Mouse (Mus musculus): ENCODE data around the gene Dbndd2.

Gene Dbndd2

DNA sequence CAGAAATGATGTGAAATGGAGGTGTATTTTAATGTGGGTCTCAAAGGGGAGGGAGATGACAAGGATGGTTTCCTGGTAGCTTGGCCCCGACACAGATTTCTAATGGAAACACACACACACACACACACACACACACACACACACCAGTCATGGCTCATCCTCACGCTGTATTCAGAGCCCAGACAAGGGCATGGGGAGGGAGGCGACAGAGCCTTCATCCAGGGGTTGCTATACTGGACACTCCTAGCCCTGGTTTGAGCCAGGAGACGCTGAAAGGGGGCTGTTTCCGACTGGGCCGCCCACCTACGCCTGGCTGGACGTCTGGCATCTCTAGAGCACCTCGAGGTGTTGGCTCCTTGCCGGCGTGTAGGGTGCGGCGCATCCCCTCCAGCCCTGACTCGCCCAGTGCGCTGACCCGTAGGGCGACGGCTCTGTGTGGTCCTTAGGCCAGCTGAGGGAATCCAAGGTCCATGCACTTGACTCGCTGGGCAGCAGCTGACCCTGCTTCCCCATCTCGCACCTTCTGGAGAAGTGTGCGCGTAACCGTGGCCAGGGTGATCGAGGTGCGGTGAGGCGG, at the start of gene Dbndd2:
Dbndd2 (plus strand) TSS at position 426 of the 577 bp plus-strand sequence.
- DNase-seq (ENCODE audit: low spot score): peak; percentile 41

DNA sequence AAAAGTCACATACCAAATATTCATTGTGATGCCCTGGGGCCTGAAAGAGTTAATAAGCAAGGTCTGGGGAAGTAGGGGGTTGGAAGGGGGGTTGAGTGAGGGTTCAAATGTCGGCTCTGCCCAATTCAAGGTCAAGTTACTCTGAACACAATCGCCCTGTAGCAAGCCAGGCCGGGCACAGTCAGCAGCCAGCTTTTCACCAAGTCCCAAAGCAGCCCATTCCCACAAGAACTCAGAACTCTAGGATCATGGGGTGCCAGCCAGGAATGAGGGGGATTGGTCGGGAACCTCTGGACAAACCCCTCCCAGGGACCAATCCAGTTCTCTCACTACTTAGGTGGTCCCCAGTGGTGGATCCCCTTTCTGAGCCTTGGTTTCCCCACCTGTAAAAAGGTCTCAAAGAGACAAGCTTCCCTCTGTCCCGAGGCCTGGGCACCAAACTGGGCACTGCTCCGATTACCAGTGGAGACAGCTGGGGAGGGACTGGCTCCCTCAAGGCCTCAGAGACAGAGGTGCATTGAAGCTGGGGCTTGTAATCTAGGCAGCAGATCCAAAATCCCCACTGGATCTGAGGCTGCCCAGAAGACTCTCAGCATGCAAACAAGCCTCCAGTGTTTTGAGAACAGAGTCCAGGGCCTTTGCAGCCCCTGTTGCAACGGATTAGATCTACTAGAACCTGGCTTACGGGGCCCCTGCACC, 49.5 kb upstream of the Dbndd2 start:
- no peak for DNase-seq (ENCODE audit: low spot score)

DNA sequence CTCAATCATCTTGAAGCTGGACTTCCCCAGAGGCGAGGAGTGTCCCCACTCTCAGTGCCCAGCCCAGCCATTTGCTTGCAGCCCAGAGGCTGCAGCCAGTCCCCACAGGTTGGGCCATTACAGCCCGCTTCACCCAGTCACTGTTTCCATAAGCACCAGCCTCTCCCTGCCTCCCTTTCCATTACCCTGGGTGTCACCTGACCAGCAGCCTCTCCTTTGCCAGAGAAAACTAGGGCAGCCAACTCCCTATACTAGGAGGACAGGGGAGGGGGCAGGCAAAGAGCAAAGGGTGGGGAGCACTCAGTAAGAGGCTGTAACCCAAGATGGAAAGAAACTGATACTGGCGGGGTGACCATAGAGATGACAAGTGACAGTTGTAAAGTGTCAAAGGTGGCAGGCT, 48.9 kb upstream of the Dbndd2 start:
- DNase-seq (ENCODE audit: low spot score): peak; percentile 64

DNA sequence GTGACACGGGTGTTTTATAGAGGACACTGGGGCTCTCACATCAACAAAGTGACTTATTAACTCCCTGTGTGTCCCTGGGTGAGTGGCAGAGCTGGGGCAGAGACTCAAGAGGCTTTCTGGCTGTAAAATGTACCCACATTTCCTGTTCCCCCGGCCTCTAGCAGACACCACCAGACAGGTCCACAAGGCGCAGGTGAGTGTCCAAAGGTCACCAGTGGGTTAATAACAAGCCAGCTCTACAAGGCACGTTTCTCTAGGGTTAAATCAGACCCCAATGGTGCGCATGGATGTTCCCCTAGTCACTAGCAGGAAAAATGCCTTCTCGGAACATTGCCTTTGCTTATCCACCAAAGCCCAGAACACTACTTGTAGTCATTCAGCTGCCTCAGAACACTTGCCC, 48.2 kb upstream of the Dbndd2 start:
- no peak for DNase-seq (ENCODE audit: low spot score)

DNA sequence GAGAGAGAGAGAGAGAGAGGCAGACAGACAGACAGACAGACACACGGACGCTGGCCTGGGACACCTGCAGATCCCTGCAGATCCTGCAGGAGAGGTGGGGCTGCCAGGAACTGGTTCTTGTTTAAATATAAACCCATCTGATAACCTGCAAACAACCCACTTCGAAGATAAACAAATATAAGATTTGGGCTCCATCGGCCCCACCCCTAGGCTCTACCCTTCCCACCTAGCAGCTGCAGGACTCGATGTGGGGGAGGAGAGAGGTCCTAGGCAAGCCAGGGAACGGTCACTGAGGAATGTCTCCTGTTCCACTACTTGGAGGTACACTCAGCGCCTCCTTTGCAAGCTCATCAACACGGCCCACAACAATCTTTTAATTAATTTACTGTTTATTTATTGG, 47.6 kb upstream of the Dbndd2 start:
- DNase-seq (ENCODE audit: low spot score): no peak

DNA sequence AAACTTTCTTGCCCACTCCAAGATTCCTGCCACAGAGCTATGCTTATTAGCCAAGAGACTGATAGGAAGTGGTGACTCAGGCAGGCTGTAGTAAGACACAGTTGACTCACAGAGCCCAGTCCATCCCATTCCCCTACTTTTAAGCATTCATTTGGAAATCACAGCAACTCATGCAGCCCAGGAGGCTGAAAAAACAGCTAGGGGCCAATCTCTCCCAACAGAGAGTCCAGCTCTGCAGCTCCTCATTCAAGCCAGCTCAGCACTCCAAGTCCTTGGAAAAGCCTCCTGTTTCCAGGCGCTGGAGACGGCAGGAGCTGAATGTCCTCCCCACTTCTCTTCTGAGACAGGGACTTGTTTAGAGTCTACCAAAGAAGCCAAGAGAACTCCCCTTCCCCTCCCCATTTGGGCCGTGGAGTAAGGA, 46.9 kb upstream of the Dbndd2 start:
- DNase-seq (ENCODE audit: low spot score): no peak

DNA sequence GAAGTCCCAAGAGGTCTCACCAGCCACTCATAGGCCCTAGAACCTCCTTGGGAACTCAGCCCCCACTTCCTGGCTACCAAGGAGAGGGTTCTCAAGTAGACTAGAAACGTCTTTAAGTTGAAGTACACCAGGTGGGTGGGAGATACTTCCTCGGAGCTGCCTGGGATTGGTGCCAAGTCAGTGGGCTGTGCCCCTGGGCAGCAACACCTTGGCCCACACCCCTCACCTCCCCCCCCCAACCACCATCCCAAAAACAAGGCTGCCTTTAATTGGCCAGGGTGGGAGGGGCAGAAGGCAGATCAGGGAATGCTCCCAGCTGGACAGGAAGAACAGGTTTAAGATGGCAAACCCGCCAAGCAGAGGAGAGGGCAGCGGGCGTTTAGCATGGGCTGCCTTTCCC, 45.6 kb upstream of the Dbndd2 start:
- DNase-seq (ENCODE audit: low spot score): peak; percentile 82

DNA sequence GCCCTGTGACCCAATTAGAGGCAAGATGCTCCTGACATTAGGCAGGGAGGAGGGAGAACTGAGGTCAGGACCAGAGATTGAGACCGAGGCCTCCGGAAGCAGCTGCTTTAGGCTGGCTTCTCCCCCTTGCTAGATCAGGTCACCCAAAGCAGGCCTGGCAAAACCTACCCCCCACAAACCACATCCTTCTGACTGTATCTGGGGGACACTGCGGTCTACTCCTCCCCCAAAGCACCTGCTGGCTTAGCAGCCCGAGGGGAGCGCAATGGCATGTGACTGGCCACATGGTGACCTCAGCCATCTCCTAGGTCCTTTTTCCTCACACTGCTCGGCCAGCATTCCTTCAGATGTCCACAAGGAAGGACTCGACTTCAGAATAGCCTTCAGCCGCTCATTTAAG, 44.8 kb upstream of the Dbndd2 start:
- no peak for DNase-seq (ENCODE audit: low spot score)

DNA sequence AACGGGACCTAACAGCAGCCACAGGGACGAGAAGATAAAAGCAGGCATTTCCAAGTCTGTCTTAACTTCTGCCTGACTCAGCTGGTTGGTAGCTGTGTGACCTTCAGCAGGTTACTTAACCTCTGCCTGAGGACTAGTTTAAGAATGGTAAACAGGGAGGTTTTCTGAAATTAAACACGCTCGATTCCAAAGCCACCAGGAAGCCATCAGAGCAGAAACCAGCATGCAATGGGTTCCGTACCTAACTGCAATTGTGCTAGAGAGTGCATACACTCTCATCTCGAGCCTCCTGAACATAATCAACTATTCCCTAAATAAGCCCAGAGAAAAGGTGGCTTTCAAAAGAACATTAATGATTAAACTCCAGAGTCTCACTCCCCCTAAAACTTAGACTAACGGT, 44.2 kb upstream of the Dbndd2 start:
- DNase-seq (ENCODE audit: low spot score): no peak

DNA sequence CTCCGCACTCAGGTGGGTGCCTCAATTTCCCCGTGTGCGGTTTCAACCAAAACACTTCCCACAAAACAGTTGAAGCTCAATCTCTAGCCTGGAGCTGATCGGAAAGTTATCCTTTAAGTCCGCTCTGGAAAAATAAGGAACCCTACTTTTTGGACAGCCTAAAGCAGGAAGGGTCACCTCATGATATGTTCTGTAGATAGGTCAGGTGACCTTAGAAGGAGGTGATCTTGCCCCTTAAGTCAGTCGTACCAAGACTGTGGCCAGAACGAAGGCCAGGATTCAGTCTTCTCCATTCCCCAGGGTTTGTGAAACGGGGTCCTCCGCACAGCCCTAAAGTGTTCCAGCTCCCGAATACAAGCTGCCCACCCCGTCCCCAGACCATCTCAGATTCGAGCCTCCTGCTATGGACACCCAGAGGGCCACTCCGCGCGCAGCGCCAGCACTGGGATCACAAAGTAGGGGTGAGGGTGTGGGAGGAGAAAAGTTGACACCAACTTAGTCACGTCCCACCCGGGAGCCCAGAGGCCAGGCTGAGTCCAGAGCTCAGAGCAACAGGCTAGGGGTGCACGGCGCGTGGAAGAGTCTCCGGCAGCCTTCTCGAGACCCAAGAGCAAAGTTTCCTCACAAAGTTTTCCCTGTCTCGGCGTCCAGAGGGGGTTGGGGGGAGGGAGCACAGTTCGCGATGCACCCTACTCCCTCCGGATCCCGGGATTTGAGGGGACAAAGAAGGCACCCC, 43.4 kb upstream of the Dbndd2 start:
- DNase-seq (ENCODE audit: low spot score): peak; percentile 36

DNA sequence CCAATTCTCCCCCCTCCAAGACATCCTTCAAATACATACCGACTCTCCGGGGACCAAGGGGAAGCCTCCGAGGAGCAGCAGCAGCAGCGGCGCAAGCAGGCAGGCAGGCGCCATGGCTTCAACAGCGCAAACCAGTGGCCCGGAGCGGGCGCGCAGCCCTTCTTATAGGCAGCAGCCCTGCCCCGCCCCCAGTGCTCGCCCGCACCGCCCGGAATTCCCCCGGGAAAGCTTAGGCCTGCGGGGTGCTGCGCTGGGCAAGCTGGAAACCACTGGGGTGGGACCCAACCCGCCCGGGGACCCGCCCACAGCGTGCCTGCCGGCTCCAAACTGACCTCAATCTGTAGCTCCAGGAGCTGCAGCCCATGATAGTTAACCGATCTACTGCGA, 42.9 kb upstream of the Dbndd2 start:
- peak; percentile 92 for DNase-seq (ENCODE audit: low spot score)

DNA sequence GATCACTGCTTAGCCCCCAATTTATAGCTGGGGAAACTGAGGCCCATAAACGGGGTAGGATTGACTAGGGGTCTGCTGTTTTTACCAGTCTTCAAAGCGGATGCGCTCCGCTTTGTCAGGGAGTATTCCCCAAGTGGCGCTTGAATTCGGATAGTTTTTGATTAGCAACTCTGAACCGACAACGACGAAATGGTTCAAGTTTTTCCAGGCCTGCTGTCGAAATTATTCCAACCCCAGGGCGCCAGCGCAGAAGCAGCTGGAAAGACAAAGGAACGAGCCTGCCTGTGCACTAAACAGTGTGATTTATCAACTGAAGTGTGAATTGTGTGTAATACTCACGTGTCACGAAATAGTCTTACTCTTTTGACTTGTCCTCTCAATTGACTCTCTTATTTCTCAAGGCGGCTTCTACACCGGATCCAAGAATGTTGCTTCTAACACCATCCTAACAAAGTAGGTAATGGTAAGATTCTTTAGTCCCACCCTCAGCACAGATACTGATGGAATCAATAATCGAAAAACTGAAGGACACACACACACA, 42.4 kb upstream of the Dbndd2 start, which contains the start of gene Sdc4:
Sdc4 (minus strand) TSS at position 428 of the 541 bp plus-strand sequence.
- DNase-seq (ENCODE audit: low spot score): no peak

DNA sequence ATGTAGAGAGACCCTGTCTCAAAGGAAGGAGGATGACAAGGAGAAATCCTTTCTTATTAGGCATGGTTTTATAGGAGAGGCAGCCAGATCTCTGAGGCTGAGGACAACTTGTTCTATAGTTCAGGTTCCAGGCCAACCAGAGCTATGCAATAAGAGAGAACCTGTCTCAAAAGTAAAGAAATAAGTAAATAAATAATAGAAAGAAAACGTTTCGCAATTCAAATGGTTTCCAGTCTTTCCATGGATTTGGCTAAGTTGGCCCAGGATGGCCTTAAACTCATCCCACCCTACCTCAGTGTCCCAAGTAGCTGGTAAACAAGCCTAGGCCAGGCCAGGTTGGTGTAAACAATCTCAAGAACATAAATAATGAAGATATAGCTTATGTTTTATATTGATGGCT, 41.2 kb upstream of the Dbndd2 start:
- DNase-seq (ENCODE audit: low spot score): no peak

DNA sequence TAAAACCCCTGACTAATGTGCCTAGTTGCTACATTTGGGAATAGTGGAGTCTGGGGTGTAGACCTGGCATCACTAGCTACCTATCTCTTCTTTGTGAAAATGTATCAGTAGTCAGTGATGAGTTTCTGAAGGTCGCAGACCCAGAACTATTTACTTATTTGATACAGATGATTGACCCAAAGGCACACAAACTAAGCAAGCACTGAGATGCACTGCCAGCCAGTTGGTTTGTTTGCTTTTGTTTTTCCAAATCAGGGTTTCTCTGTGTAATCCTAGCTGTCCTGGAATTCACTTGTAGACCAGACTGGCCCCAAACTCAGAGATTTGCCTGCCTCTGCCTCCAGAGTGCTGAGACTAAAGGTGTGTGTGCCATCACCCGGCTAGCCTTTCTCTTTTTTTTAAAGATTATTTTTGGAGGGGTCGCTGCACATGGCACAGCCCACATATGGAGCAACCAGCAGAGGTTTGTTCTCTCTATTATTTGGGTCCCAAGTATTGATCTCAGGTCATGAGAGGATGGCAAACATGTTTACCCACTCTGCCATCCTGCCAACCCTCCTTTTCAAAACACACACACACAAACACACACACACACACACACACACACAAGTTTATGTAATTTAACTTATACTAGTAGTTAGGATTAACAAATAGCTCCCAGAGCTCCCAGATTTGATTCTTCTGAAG, 40.4 kb upstream of the Dbndd2 start:
- DNase-seq (ENCODE audit: low spot score): no peak

DNA sequence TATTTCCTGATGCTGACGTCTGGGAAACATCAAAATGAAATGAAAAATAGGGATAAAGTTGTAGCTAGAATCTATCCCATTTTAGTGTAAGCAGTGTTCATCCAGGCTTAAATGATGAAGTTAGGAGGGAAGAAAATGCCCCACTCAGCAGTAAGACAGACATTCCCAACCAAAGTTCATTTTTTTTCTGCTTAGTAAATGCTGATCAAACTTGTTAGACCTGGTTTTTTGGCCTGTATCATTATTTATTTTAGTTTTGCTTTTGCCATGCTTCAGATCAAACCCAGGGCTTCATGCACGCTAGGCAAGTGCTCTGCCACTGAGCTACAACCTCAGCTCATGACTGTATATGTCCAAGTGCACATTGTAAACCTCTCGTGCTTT, 39.8 kb upstream of the Dbndd2 start:
- no peak for DNase-seq (ENCODE audit: low spot score)

DNA sequence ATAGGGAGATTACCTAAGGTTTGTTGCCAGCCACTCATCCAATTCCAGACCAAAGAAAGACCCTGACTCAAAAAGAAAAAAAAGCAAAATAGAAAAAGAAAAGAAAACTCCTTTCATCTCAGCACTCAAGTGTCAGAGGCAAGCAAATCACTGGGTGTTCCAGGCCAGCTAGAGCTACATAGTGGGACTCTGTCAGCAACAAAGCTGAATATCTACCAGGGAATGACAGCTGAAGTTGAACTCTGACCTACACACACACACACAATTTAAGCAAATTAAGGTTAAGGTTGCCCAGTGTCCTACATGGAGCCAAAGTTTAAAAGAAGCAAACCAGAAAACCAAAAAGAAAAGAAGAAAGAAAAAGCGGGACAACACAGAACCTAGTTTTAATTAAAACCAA, 37.8 kb upstream of the Dbndd2 start:
- no peak for DNase-seq (ENCODE audit: low spot score)

DNA sequence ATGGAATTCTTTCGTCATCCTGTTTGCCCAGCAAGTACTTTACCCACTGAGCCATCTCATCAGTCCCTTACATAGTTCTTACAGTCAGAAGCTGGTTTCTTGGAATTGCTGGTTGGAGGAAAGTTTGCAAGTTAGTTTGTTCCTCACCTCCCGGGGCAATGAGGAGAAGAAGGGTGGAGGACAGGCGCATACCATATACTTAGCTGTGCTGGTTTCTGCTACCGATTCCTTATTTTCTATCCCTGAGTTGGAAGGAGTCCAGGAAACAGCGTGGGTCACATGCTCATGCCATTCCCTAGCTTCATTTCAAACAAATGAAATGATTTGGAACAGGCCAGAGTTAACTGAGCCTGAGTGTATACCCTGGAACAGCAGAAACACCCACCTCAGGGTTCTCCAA, 37.0 kb upstream of the Dbndd2 start:
- no peak for DNase-seq (ENCODE audit: low spot score)

DNA sequence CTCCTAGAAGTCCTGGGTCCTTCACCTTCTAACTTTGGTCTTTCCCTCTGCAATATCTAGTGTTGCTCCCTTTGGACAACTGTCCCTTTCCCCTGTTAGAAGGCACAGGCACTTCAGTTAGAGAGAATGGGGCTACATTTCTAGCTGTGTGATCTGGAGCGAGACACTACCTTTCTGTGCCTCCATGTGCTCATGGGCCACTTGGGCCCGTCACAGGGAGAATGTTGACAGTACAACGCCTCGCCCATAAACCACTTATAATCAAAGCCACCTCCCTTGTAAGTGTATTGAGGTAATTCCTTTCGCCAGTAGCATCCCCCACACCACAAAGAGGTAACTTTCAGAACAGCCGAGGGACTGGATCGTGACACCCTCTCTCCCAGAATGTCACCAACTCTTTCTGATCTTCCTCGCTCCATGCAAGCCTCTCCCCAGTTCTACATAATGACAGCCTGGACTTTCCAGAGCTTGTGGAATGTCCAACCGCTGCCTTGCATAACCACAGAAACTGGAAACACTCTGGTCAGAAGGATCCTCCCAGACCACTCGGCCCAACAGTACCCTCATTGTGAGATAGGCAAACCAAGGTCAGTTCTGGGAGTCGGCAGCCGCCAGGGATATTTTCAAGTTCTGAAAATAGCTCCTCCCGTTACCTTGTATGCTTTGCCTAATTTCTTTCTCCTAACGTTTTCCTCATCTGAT, 36.4 kb upstream of the Dbndd2 start:
- DNase-seq (ENCODE audit: low spot score): peak; percentile 46

DNA sequence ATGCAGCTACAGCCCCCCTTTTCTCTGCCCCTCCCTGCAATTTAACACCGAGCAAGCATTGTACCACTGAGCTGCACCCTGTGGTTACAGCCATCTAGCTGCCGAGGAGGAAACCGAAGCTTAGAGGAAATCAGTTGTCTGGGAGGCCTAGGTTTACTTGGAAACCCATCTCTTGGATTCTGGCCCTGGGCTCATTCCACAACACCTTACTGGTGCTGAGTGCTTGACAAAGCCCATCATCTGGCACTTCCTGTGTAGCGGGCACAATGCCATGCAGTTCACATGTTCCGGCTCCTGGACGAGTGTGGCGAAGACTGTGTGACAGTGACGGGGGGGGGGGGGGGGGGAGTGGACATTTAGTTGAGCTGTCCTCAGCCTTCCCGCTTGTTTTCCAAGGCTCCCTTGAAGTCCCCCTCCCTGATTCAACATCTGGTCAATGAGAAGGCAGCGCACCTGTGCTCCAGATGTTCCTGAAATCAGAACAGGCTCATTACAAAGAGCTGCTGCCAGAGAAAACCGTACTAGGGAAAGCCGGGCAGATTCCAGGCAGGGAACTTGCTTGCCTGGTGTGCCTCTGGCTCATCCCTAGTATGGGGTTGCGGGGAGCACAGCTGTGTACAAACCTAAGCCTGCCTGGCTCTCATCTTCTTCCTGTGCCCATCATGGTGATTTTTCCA, 33.8 kb upstream of the Dbndd2 start:
- DNase-seq (ENCODE audit: low spot score): peak; percentile 46

DNA sequence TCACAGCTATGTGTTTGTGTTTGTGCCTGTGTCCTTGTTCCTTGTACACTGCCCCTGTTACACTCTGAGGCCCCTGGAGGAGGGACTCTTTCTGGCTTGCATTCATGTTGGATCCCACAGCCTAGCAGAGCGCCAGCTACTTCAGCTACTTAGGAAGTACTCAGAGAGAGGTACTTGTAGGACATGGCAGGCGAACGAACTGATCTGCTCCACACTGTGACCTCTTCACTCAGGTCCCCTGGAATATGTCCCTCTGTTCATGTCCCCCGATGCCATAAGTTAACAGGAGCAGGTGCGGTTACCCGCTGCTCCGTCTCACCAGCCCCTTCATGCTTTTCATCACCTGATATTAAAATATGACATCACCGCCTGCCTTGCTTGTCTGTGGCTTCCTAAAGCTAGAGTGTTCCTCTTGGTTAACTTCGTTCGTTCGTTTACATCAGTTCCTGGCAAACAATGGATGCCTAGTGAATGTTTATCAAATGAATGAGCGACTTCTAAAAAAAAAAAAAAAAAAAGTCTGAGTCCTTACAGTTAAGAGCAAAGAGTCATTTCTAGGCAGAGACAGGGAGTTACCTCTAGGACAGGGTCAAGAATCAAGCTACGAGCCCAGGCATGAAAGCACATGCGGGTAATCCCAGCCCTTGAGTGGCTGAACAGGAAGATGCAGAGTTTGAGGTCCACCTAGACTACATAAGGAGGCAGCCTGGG, 32.7 kb upstream of the Dbndd2 start:
- DNase-seq (ENCODE audit: low spot score): peak; percentile 37

All from lung, postnatal 25 days (tissue).